Mouse (Mus musculus): ENCODE results near the gene Arhgap6.

DNA sequence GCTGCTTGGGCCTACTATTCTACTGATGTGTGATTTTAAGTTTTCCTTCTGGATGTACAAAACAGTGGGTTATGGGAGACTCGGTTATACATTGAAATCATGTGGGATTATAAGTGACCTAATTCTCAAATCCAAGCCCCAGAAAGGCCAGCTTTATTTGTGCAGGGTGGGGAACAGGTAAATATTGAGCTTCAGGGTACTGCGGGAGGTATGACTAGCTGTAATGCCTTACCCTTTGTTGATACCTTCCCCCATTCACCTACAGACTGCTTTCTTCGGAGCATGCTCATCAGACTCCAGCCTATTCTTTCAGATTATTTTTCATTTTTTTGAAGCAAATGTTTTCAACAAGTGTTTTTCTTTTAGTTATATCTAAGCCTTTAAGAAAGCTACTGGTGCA, 286.7 kb downstream of the Arhgap6 start:
- TF ChIP-seq CTCF (IDR thresholded peaks at IDR 0.05), result no peak
- TF ChIP-seq EP300 (IDR thresholded peaks at IDR 0.05), result no peak
